Mouse (Mus musculus): ENCODE results near the gene Polk.

Gene Polk

GRCm38 (mm10) chr13:96529542-96529941 is 12.8 kb downstream of the Polk start:
- DNase-seq (ENCODE audit: low read depth, low spot score) = no peak

GRCm38 (mm10) chr13:96528776-96529175 is 13.6 kb downstream of the Polk start:
- DNase-seq (ENCODE audit: low read depth, low spot score) = no peak

DNA sequence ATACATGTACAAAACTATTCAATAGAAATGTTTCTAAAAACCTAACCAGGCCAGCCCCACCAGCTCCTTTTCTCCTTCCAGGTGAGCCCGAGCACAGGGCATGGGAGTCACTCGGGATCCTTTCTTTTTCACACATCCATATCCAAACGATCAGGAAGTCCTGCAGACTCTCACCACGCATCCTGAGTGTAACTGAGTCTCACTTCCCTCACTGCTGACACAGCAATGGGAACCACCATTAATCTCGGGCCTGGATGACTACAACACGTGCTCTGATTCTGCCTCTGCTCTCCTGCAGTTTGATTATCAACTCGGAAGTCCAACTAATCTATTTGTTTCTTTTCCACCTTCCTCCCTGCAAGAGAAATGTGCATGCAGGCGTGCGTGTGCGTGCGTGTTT is 14.5 kb downstream of the Polk start:
- no peak for DNase-seq (ENCODE audit: low read depth, low spot score)

DNA sequence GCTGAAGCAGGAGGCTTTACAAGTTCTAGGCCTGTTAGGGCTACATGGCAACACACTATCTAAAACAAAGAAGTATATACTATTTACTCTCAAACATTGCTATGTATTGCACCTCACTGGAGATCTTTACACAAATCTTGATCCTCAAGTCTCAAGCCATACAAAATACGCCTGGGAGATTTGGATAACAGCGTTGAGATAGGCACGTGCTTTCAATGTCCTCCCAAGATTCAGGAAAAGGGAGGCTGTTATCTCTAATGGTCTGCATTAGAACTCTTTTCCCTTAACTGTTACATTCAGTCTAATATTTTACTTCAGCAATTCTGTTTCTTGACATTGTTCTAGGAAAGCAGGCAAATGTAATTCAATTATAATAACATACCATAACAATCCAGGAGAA is 15.4 kb downstream of the Polk start:
- DNase-seq (ENCODE audit: low read depth, low spot score) = no peak

DNA sequence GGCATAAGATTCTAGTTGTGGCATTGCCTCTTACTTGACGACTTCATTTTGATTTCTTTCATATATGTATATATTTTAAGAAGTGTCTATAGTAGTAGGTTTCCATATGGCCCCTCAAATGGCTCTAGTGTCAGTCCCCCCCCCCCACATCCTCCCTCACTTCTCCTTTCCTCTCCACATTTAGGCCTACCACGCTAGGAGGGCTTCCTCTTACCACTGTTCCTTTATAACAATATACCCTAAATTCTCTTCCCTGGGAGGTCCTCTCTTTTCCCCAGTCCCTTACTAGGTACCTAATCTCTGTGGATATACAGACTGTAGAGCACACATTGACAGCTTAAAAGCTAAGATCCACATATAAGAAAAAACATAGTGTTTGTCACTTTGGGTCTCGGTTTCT is 21.1 kb downstream of the Polk start:
- no peak for DNase-seq (ENCODE audit: low read depth, low spot score)

DNA sequence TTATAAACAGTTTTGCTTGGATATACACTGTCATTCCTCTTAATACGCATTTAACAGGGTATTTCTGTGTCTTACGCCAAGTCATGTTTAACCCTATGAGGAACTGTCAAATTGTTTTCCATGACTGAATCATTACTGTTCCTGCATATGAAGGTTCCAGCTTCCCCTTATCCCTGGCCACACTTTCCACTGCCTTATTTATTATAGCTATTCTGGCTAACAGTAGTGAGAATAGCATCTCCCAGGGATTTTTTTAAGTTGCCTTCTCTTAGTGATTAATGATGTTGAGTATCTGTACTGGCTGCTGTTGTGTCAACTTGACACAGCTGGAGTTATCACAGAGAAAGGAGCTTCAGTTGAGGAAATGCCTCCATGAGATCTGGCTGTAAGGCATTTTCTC is 25.0 kb downstream of the Polk start:
- DNase-seq (ENCODE audit: low read depth, low spot score) = no peak

- peak; percentile 29 for DNase-seq (ENCODE audit: low read depth, low spot score)
Observed at GRCm38 (mm10) chr13:96516249-96516648, 26.1 kb downstream of the Polk start.

GRCm38 (mm10) chr13:96514154-96514942 is 28.0 kb downstream of the Polk start:
- DNase-seq (ENCODE audit: low read depth, low spot score) = no peak

DNA sequence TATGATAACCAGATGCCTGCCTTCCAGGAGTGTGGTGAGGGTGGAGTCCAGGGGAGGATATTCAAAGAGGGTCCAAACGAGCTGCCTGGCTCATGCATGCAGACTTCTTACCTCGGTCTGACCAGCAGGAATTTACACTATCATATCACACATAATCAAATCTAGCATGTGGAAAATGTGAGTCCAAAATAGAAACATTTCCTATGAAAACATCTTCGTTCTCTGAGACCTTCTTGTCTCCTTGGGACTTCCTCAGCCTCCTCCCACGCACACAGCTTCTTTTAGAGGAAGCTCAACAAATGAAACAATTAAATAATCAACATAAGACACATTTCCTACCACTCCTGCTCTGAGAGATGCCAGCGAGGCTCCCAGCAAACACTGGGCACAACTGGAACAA is 30.5 kb downstream of the Polk start:
- no peak for DNase-seq (ENCODE audit: low read depth, low spot score)

- no peak for DNase-seq (ENCODE audit: low read depth, low spot score)
Observed at GRCm38 (mm10) chr13:96511262-96511661, 31.1 kb downstream of the Polk start.

DNA sequence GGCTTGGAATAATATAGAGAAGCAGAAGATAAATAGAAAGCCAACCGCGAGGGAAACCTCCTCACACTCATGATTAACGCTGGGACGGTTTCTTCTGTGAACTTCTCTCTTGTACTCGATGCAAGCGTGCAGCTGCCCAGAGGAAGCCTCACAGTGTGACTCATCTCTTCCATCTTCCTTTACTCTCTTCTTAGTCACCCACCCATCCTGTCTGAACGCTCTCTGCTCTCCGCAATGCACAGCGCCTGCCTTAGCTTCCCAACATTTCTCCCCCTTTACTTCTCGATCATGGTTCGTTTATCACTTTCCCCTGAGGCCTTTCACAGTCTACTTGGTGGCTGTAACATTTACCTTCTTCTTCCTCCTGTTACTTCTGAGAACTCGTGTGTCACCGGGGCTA is 31.7 kb downstream of the Polk start:
- no peak for DNase-seq (ENCODE audit: low read depth, low spot score)

GRCm38 (mm10) chr13:96507541-96507940 is 34.8 kb downstream of the Polk start:
- no peak for DNase-seq (ENCODE audit: low read depth, low spot score)

DNA sequence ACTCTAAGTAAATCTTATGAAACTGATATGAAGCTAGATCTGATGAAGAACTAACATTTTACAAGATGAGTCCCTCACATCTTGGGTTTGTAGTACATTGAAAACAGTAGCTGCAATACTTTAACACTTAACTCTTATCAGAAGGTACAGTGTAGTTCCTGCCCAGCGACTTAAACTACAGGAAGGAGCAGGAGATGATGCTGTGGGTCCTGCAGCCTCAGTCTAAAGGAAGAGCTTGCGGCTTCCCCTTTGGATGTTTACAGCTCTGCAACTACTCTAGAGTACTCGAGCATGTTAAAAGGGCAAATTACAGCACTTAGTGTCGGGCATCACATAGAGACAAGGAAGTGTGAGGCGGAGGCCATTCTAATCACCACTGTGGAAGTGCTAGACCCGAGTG is 36.1 kb downstream of the Polk start:
- DNase-seq (ENCODE audit: low read depth, low spot score) = no peak

GRCm38 (mm10) chr13:96505661-96506060 is 36.7 kb downstream of the Polk start:
- DNase-seq (ENCODE audit: low read depth, low spot score) = no peak

- no peak for DNase-seq (ENCODE audit: low read depth, low spot score)
Observed at GRCm38 (mm10) chr13:96499891-96500290, 42.5 kb downstream of the Polk start.

GRCm38 (mm10) chr13:96496630-96497029 is 45.7 kb downstream of the Polk start:
- no peak for DNase-seq (ENCODE audit: low read depth, low spot score)

GRCm38 (mm10) chr13:96490433-96490832 is 51.9 kb downstream of the Polk start, which contains the start of gene Gm17622:
Gm17622 (plus strand) TSS chr13:96490733.
- no peak for DNase-seq (ENCODE audit: low read depth, low spot score)

- no peak for DNase-seq (ENCODE audit: low read depth, low spot score)
Observed at GRCm38 (mm10) chr13:96487968-96488367, 54.4 kb downstream of the Polk start.

DNA sequence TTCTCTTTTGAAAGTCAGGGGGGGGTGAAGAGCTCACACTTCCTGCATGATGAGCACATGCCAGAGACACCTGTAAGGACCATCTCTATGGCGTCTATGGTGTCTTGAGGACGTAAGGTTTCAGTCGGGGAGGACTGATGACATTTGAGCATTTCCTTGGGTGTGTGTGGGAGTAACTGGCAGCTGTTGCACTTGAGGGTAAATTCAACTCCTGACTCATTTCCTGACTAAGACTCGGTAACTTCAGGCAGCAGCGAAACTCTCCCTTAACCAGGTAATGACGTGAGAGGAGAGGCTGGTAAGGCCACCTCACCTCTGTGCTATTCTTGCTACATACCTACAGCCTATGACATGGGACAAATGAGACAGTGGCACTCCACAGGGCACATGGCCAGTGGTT is 55.1 kb downstream of the Polk start:
- DNase-seq (ENCODE audit: low read depth, low spot score) = no peak

- DNase-seq (ENCODE audit: low read depth, low spot score) = no peak
Observed at GRCm38 (mm10) chr13:96478991-96479390, 63.4 kb downstream of the Polk start.

GRCm38 (mm10) chr13:96477226-96477625 is 65.2 kb downstream of the Polk start:
- DNase-seq (ENCODE audit: low read depth, low spot score) = no peak

DNA sequence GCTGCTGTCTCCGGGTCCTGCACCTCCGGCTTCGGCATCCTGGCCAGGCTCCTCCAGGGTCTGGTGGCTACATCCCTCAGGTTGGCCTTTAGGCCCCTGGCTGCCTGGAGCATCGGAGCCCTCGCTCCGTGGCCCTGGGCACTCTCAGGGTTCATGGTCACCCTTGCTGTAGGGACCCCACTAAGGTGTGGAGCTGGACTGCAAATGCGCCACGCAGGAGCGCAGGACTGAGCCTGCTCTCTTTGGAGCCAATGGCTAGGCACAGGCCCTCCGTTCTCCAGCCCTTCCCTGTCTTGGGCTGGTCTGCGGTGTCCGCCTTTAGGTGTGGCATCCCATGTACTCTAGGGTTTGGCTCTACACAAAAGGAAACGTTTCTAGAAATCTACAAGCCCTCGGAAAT is 71.4 kb downstream of the Polk start, which contains the start of gene Ankdd1b:
Ankdd1b (minus strand) TSS at position 242 of the 400 bp plus-strand sequence.
- DNase-seq (ENCODE audit: low read depth, low spot score) = no peak

- DNase-seq (ENCODE audit: low read depth, low spot score) = no peak
Observed at GRCm38 (mm10) chr13:96470556-96470955, 71.8 kb downstream of the Polk start.

- DNase-seq (ENCODE audit: low read depth, low spot score) = no peak
Observed at GRCm38 (mm10) chr13:96468678-96469077, 73.7 kb downstream of the Polk start.

Measured in ZHBTc4 (cell line).